Mouse (Mus musculus) urinary bladder, postnatal 4 days (tissue): ENCODE results near the gene Arhgef25.
"Not testable (repeated sequence)": the region's sequence is repeated elsewhere in the genome, so short reads cannot be mapped to it uniquely, and the experiment has no call there.

Experiments
- DNase-seq, 2 experiments: peaks; one replicate each; pipeline ENCODE4 v3.0.0; 2021 to 2022; ENCODE audit warnings: low spot score in 2 of 2

Gene Arhgef25

DNA sequence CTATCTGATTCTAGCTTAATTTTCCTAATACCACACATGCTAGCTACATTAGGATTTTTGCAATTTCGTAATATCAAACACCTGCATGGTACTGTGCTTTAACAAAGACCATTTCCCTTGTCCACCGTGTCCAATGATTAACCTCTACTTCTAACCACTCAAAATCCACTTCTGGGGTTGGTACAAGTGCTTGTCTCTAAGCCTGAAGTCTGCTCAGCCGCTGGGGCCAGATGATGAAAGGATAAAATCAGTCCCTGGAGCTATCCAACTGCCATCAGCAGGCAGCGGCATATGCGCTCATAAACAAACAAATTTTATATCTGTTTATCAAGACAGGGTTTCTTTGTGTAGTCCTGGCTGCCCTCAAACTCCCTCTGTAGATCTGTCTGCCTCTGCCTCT lies 14.7 kb upstream of the Arhgef25 start:
- DNase-seq = no peak

DNA sequence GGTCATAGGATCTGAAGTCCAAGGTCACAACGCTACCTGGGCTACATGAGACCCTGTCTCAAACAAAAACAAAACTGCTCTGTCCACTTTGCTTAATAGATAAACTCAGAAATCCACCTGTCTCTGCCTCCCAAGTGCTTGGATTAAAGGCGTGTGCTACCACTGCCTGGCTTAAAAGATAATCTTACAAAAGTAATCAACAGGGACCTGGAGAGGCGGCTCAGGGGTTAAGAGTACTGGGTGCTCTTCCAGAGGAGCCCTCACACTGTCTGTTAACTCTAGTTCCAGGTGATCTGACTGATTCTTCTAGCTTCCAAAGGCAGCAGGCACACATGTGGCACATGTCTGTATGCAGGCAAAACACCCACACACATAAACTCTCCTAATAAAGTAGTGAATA lies 13.2 kb upstream of the Arhgef25 start:
- no peak for DNase-seq

DNA sequence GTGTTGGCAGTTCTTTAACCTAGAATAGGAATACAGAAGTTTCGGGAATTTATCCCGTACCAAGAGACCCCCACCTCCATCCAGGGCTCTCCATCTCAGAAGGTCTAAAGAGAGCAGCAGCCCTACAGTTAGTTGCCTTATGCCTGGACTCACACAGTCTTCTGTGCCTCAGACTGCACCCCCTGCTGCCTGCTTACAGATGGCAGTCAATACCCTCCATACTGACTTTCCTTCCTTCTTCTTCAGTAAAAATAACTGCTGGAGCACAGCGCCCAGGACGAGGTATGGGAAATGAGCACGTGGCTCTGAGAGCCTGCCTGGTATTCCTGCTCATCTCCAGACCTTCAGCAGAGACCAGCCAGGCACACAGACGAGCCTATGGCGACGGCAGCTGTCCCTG lies 10.4 kb upstream of the Arhgef25 start:
- no peak for DNase-seq

DNA sequence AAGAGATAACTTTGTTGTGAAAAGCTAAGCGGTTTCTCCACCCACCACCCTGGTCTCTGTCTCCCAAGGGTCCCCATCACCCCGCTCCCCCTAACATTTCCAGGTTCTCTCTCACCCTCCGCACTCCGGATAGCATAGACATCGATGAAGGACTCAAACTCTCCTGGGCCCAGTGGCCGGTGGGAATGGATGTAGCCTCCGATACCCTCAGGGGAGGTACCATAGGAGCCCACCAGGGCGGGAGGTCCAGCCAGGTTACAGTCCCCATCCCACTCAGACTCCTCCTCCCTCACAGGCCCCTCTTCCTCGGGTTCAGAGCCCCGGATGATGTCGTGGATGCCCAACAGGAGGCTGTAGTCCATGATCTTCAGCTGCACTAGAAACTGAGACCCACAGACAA lies 9.6 kb upstream of the Arhgef25 start:
- no peak for DNase-seq

DNA sequence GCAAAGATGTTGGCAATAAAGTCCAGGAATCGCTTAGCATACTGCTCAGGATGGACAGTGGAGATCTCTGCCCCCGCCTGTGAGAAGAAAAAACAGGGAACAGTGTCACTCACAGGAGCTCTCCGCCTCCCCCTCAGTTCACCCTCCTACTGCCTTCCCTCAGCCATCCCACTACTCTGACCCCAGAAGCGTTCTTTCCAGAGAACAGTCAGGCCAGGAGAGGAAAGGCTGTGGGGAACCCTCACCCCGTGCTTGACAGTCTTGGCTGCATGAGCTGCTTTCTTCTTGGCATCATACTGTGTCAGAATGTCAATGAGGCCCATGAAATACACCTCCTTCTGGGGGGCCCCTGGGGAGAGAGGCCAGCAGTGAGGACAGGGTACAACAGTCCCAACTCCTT lies 9.2 kb upstream of the Arhgef25 start:
- DNase-seq = no peak

DNA sequence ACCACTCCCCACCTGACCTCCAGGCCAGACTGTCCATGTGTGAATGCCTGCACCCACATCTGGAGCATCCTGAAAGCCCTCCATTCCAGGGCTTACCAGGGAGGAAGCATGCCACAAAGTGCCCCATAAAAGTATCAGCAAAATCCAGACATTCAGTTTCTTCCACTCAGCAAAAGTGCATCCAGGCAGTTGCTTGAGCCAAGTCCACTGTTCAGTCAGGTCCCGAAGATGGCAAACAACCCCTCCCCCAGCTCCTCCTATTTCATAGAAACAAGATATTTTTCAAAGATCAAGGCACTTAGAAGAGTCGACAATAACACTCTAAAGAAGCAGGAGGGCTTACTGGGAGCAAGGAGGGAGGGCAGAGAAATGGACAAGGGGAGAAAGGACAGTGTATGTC lies 8.6 kb upstream of the Arhgef25 start:
- no peak for DNase-seq

DNA sequence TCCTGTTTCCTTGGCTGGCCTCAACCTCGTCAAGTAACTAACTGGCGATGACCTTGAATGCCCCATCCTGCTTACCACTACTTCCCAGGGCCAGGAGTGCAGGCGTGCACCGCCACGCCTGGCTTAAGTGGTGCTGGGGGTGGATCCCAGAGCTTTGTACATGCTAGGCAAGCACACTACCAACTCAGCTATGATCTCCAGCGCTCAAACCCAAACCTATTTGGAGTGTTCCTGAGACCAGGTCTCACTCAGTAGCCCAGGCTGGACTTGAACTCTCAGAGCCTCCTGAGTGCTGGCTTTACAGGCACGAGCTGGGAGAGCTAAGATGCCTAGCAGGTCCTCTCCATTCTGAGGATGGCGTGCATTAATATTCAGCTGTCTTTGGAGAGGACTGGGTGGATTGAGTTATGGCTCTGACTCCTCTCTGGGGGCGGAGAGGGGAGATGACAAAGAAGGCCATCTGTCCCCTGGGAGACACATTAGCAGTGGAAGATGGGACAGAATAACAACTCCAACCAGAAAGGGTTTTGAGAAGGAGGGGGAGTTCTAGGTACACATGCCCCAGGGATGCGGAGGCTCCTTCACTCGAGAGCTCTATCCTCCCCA lies 7.7 kb upstream of the Arhgef25 start:
- DNase-seq = no peak

DNA sequence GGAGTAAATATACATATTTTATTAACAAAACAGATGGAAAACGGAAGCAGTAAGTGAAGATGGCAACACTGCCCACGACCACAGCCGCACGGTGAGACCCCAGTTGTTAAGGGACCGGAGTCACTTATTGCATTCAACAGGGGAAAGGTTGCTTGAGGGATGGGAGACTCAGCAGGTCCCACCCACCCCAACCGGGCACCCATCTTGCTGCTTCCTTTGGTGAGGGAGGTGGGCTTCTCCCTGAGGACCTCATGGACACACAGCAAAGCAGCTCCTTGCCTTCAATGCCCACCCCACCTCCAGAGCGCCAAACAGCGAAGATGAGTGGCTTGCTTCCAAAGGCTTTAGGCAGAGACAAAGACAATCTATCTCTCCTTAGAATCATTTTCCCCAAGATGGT lies 7.2 kb upstream of the Arhgef25 start:
- DNase-seq = no peak

DNA sequence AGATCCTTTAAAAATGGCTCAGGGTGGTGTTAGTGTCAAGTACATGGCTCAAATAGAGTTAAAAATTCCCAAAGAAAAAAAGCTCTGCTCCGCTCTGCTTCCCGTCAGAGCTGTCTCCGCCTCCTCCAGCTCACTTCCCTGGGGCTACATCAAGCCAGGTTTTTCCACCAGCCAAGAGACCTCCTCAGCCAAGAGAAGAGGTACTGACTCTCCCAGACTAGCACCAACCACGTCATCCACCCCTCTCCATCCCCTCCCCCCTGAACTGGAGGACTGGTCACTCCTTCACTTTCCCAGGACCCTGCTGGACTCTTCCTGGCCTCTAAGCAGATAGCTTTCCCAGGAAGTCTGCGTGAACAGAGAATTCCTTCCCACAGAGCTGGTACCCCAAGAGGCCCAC lies 6.5 kb upstream of the Arhgef25 start:
- peak in 1 of 2 experiments; percentile 74 for DNase-seq

DNA sequence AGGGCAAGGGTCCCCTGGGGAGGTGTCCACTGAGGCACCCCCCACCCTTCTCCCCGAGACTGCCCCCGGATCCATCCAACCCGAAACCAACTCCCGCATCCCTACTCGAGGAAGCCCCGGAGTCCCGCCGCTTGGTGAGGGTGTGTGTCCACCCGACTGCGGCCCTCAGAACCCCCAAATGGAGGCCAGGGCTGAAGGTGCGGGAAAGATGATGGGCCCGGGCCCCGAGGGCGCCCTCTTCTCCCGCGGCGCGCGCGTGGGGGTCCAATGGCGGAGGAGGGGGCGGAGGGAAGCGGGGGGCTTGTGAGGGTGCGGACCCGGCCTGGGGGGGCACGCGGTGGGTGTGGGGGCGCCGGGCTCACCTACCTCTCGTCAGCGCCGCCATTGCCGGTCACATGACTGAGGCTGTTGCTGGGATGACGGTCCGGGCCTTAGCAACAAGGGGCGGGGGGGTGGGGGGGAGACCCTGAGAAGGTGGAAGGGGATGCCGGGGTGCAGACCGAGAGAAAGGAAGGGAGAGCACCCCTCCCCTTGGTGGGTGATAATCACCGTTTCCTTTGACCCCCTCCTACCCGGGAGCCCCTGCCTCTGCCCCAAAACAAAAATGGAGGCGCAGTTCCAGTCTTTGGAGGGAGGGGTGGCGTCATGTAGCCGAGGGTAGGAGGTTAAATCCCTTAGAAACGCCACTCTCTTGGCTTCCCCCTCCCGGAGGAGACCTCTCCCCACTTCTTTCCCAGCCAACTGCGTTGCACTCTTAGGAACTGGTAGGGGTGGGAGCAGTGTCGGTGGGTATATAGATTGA lies 5.6 kb upstream of the Arhgef25 start, which contains the start of gene Dtx3:
TSS of gene Dtx3 (minus strand) at position 401 of the 802 bp plus-strand sequence.
- DNase-seq = no peak

DNA sequence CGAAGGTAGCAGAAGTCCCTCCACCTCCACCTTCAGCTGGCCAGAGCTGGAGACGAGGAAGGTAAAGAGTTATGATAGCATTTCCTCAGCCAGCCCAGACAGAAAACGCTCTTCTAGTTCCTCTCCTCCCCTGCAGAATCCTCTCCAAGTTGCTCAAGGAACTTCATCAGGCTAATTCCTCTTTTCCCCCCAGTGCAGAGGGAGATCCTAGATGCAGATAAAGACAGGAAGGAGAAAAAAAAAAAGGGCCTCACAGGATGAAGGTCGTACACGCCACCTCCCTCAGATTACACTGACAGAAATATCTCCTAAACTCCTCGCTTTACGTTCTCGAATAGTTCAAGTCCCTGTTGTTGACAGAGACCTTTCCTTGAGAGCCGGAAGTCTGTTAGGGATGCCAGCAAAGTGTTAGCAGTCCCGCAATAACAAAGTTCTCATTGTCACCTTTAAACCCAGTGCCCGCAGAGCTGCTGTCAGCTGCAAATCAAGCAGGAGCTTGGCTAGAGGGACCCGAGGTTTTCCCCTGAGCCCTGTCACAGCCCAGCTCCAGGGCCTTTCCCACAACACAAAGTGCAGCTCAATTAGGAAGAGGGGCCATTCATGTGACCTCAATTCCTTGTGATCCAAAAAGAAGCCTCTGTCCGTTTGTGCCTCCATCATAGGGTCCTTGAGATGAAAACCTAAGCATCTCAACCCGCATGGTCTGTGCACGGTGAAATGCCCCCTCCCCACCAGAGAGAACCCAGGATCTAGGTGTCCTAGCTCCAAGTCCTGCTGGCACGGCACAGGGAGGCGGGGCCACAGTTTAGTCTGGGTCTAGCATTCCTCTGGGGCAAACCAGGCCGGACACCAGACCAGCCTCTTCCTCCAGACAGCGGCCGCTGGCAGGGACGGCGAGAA lies 4.8 kb upstream of the Arhgef25 start:
- DNase-seq = peak in 1 of 2 experiments; percentile 63

DNA sequence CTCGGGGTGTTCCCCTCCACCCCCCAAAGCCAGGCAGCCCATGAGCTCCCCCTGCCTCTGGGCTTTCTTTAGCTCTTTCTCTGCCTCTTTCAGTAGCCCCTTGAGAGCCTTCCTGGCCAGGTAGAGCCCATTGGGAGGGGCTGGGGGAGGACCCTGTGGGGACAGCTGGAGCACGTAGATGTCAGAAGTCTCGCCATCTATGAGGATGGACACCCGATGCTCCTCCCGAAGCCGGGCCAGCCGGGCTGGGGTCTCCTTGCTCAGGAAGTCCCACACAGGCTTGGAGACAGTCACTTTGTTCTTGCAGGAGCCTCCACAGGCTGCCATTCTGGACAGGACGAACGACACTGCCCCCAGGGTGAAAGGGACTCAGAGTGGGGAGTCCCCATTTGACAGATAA lies 3.1 kb upstream of the Arhgef25 start:
- DNase-seq = no peak

DNA sequence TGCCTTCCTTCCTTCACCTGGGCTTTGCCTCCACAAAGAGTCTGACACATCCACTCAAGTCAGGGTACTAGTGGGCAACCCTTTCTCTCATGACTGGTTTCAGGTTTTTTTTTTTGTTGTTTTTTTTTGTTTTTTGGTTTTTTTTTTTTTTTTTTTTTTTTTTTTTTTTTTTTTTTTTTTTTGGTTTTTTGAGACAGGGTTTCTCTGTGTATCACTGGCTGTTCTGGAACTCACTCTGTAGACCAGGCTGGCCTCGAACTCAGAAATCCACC lies 2.1 kb upstream of the Arhgef25 start:
- not testable (repeated sequence) for DNase-seq

DNA sequence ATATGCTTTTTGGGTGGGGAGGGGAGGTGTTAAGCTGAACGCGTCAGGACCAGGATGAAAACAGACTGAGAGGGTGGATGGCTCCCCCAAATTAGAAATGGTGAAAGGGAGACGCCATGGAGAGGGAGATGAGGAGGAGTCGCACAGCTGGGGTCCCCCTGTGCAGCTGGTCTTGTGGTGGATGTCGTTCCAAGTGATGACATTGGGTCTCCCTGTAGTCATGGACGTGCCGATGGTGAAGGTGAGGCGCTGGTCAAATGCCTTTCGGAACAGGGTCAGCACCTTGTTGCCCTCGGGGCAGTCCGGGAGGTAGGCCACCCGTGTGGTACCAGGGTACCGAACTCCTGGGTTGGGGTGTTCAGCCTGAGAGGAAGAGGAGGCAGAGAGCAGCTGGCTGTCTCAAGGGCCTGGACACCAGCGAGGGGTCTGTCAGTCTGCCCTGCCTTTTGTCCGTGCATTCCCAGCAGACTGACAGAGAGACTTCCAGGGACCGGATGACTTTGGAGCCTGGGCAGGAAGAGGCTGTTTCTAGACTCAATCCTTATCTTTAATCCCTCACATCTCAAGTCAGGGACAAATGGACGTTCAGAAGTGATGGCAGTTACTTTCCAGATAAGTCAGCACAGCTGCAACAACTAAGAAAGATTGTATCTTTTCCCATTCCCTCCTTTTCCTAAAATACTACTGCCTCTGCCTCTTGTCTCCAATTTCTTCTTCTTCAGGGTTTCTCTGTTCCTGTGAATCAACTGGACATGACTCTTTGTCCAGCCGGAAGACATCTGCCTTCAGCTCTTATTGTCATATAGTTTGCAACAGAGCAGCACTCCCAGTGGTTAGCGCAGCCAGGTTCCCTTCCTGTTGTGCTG lies 1.5 kb upstream of the Arhgef25 start:
- no peak for DNase-seq

DNA sequence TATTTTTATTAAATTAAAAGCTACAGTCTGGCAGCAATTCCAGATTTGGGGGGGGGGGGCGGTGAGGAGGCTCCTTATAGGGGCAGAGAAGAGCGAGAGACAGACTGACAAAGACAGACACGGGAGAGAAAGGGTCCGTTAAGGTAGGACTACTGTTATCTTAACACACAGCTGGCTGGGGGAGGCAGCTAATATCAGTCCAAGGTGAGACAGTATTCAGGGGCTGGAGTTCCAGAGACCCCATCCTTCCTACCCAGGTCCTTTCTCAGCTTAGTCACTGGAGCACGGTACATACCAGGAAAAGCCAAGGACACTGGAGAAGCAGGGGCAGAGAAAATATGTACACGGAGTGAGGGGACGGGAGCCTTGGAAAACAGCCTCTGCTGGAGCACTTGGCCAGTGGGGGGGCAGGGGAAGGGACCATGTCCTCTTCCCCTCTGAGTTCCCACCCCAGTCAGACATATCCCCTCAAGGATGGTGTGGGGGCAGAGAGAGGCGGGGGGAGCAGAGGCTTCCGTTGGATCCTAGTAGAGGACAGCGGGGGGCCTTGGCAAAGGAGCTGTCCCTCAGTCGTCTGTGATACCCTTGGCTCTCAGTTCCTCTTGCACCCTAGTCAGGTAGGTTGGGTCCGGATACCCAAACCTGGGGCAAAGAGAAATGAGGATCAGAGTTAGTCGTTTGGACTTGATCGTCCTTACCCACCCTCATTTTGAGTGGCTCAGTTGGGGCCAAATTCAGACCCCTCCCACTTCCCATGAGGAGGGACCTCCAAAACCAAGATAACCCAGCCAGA lies 711 bp upstream of the Arhgef25 start:
- no peak for DNase-seq

DNA sequence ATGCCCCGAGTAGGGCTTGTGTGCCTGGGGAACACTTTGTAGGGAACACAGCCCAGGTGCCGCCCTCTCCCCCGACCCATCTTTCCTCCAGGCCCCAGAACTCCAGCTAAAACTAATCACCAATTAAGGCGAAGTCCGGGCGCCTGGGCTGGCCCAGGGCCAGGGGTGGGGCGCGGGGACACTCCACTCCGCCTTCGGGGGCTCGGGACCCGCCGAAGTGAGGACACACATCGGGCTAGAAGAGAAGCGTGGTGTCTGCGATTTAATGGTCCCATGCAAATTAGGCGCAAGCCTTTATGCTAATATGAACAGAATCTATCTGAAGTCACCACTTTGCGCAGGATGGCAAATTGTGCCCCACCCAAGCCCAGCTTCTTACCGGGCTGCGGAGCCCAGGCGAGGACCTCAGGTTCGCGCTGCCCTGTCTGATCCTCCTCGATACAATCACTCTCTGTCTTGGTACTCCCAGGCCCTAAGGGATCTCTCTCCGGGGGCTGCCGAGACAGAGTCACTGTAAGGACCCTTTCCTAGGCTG lies 700 bp downstream of the Arhgef25 start:
- DNase-seq = peak in 1 of 2 experiments; percentile 55

DNA sequence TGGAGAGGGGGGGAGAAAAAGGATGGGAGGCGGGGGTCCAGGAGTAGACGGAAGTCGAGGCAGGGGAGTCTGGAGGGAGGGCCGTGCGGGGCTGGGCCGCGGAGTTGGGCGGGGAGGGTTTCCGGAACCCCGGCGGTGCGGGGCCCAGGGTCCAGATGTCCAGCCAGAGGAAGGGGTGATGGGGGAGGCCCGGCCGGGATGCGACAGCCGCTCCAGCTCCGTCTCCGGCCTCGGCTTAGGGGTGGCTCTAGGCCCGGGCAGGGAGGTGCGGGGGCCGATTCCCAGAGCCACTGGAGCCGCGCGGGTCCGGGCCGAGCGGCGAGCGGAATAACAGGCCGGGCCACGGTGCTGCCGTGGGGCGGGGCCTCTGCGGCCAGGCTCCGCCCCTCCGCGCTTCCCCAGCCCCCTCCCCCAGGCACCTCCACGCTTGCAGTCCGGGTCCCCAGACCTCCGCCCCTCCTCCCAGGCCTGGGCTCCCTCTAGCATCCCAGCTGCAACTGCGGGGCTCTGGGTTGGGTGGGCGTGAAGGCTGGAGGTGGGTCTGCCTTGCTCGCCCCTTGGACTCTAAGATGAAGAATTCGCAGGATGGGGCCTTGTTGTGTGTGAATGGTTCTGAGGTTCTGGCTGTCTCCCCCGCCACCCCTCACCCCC lies 1.3 kb downstream of the Arhgef25 start:
- peak; percentile 67 to 68 for DNase-seq

DNA sequence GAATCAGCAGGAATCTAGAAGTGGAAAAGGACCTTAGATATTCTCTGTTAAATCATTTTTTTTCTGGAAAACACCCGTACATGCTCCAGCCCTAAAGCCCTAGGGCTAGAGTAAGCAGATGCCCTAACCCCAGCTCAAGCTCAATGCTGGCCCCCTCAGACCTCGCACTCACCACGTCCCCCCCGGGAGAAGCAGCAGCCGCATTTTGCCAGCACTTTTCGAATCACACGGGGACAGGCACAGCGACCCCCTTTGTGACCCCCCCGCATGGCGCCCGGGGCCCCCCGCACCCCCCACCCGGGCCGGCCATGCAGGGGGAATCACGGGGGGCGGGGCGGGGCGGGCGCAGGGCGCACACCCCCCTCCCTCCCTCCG lies 1.8 kb downstream of the Arhgef25 start:
- DNase-seq = no peak

DNA sequence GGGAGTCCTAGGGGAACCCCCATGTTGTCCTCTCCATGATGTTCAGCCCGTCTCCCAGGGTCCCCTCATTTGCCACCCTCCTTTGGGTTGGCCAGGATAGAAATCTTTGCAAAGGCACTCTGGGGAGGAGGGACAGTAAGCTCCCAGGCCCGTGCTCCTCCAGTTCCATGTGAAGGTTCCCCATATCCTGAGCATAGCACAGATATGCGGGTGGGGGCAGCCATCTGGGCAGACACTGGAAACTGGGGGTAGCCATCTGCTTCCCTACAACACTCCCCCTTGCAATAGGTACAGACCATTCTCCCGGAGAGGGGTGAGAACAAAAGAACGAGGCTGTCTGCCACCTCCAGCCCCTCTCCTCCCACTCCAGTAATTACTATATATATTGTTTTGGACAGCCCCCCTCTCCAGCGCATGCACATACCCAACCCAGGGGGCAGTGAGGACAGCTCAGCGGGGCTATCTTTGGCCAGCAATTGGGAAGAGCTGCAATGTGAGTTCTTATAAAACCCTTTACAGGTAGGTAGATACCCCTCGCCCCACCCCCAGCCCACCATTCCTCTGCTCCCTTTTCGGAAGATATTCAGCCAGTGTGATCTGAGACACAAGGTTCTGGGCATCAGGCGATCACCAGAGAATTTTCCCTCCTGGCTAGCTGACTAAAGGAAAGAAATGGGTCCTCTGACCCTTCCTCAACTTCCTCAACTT lies 2.4 kb downstream of the Arhgef25 start:
- no peak for DNase-seq

DNA sequence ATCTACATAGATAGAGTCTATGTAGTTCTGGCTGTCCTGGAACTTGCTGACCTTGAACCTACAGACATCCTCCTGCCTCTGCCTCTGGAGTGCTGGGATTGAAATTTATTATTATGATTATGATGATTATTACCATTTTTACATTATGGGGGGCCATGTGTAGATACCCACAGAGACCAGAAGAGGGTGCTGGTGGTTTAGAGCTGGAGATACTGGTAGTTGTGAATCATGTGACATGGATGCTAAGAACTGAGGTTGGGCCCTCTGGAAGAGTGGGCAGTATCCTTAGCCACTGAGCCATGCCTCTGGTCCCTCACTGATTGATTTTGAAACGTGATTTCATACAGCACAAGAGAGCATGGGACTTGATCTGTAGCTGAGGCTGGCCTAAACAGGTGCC lies 3.4 kb downstream of the Arhgef25 start:
- no peak for DNase-seq
